Mouse (Mus musculus): ENCODE data around the gene Bscl2. TPM values are rescaled to one million over a fixed set of nuclear protein-coding genes. Genes with fewer than 3 reads are reported as not detected.

Bscl2 gene
- polyA plus RNA-seq, 1 experiment from 2014 or later: 92.5 TPM

Other genes starting within 250 kb of the Bscl2 start
- 13.3 TPM for gene Slc22a8, start 246.2 kb upstream of the Bscl2 start, polyA plus RNA-seq (2015; fragmentation: Illumina TruSeq; extraction: RNeasy Lipid Tissue Mini Kit (QIAGEN cat#74804); ENCODE audit: low read depth, low replicate concordance)
- 2.3 TPM for gene Slc22a6, start 219.4 kb upstream of the Bscl2 start, polyA plus RNA-seq (2015; fragmentation: Illumina TruSeq; extraction: RNeasy Lipid Tissue Mini Kit (QIAGEN cat#74804); ENCODE audit: low read depth, low replicate concordance)
- 78.9 TPM for gene Chrm1, start 173.7 kb upstream of the Bscl2 start, polyA plus RNA-seq (2015; fragmentation: Illumina TruSeq; extraction: RNeasy Lipid Tissue Mini Kit (QIAGEN cat#74804); ENCODE audit: low read depth, low replicate concordance)
- 155 TPM for gene Slc3a2, start 114.1 kb upstream of the Bscl2 start, polyA plus RNA-seq (2015; fragmentation: Illumina TruSeq; extraction: RNeasy Lipid Tissue Mini Kit (QIAGEN cat#74804); ENCODE audit: low read depth, low replicate concordance)
- gene Wdr74, start 101.6 kb upstream of the Bscl2 start, polyA plus RNA-seq (2015; fragmentation: Illumina TruSeq; extraction: RNeasy Lipid Tissue Mini Kit (QIAGEN cat#74804); ENCODE audit: low read depth, low replicate concordance): 52.0 TPM
- not detected for gene 1700092M07Rik, start 96.7 kb upstream of the Bscl2 start, polyA plus RNA-seq (2015; fragmentation: Illumina TruSeq; extraction: RNeasy Lipid Tissue Mini Kit (QIAGEN cat#74804); ENCODE audit: low read depth, low replicate concordance)
- 93.3 TPM for gene Stx5a, start 96.1 kb upstream of the Bscl2 start, polyA plus RNA-seq (2015; fragmentation: Illumina TruSeq; extraction: RNeasy Lipid Tissue Mini Kit (QIAGEN cat#74804); ENCODE audit: low read depth, low replicate concordance)
- 89.5 TPM for gene Nxf1, start 80.4 kb upstream of the Bscl2 start, polyA plus RNA-seq (2015; fragmentation: Illumina TruSeq; extraction: RNeasy Lipid Tissue Mini Kit (QIAGEN cat#74804); ENCODE audit: low read depth, low replicate concordance)
- 109 TPM for gene Tmem223, start 66.5 kb upstream of the Bscl2 start, polyA plus RNA-seq (2015; fragmentation: Illumina TruSeq; extraction: RNeasy Lipid Tissue Mini Kit (QIAGEN cat#74804); ENCODE audit: low read depth, low replicate concordance)
- 11.0 TPM for gene Tmem179b, start 63.0 kb upstream of the Bscl2 start, polyA plus RNA-seq (2015; fragmentation: Illumina TruSeq; extraction: RNeasy Lipid Tissue Mini Kit (QIAGEN cat#74804); ENCODE audit: low read depth, low replicate concordance)
- 12.2 TPM for gene Taf6l, start 51.0 kb upstream of the Bscl2 start, polyA plus RNA-seq (2015; fragmentation: Illumina TruSeq; extraction: RNeasy Lipid Tissue Mini Kit (QIAGEN cat#74804); ENCODE audit: low read depth, low replicate concordance)
- gene Polr2g, start 38.9 kb upstream of the Bscl2 start, polyA plus RNA-seq (2015; fragmentation: Illumina TruSeq; extraction: RNeasy Lipid Tissue Mini Kit (QIAGEN cat#74804); ENCODE audit: low read depth, low replicate concordance): 206 TPM
- 4.3 TPM for gene Zbtb3, start 34.9 kb upstream of the Bscl2 start, polyA plus RNA-seq (2015; fragmentation: Illumina TruSeq; extraction: RNeasy Lipid Tissue Mini Kit (QIAGEN cat#74804); ENCODE audit: low read depth, low replicate concordance)
- 38.9 TPM for gene Ttc9c, start 18.1 kb upstream of the Bscl2 start, polyA plus RNA-seq (2015; fragmentation: Illumina TruSeq; extraction: RNeasy Lipid Tissue Mini Kit (QIAGEN cat#74804); ENCODE audit: low read depth, low replicate concordance)
- 102 TPM for gene Hnrnpul2, start 17.5 kb upstream of the Bscl2 start, polyA plus RNA-seq (2015; fragmentation: Illumina TruSeq; extraction: RNeasy Lipid Tissue Mini Kit (QIAGEN cat#74804); ENCODE audit: low read depth, low replicate concordance)
- gene AC129217.1, start 7.7 kb upstream of the Bscl2 start, polyA plus RNA-seq (2015; fragmentation: Illumina TruSeq; extraction: RNeasy Lipid Tissue Mini Kit (QIAGEN cat#74804); ENCODE audit: low read depth, low replicate concordance): not detected
- gene Gng3, start 1.7 kb downstream of the Bscl2 start, polyA plus RNA-seq (2015; fragmentation: Illumina TruSeq; extraction: RNeasy Lipid Tissue Mini Kit (QIAGEN cat#74804); ENCODE audit: low read depth, low replicate concordance): 191 TPM
- gene Lrrn4cl, start 13.3 kb downstream of the Bscl2 start, polyA plus RNA-seq (2015; fragmentation: Illumina TruSeq; extraction: RNeasy Lipid Tissue Mini Kit (QIAGEN cat#74804); ENCODE audit: low read depth, low replicate concordance): 0.82 TPM
- 140 TPM for gene Ubxn1, start 34.0 kb downstream of the Bscl2 start, polyA plus RNA-seq (2015; fragmentation: Illumina TruSeq; extraction: RNeasy Lipid Tissue Mini Kit (QIAGEN cat#74804); ENCODE audit: low read depth, low replicate concordance)
- 52.0 TPM for gene Uqcc3, start 43.5 kb downstream of the Bscl2 start, polyA plus RNA-seq (2015; fragmentation: Illumina TruSeq; extraction: RNeasy Lipid Tissue Mini Kit (QIAGEN cat#74804); ENCODE audit: low read depth, low replicate concordance)
- gene Lbhd1, start 46.3 kb downstream of the Bscl2 start, polyA plus RNA-seq (2015; fragmentation: Illumina TruSeq; extraction: RNeasy Lipid Tissue Mini Kit (QIAGEN cat#74804); ENCODE audit: low read depth, low replicate concordance): 15.7 TPM
- not detected for gene Gm49403, start 46.5 kb downstream of the Bscl2 start, polyA plus RNA-seq (2015; fragmentation: Illumina TruSeq; extraction: RNeasy Lipid Tissue Mini Kit (QIAGEN cat#74804); ENCODE audit: low read depth, low replicate concordance)
- 47.2 TPM for gene 1810009A15Rik, start 51.4 kb downstream of the Bscl2 start, polyA plus RNA-seq (2015; fragmentation: Illumina TruSeq; extraction: RNeasy Lipid Tissue Mini Kit (QIAGEN cat#74804); ENCODE audit: low read depth, low replicate concordance)
- not detected for gene Gm49416, start 51.5 kb downstream of the Bscl2 start, polyA plus RNA-seq (2015; fragmentation: Illumina TruSeq; extraction: RNeasy Lipid Tissue Mini Kit (QIAGEN cat#74804); ENCODE audit: low read depth, low replicate concordance)
- gene Ints5, start 55.5 kb downstream of the Bscl2 start, polyA plus RNA-seq (2015; fragmentation: Illumina TruSeq; extraction: RNeasy Lipid Tissue Mini Kit (QIAGEN cat#74804); ENCODE audit: low read depth, low replicate concordance): 12.2 TPM
- 81.9 TPM for gene Ganab, start 60.6 kb downstream of the Bscl2 start, polyA plus RNA-seq (2015; fragmentation: Illumina TruSeq; extraction: RNeasy Lipid Tissue Mini Kit (QIAGEN cat#74804); ENCODE audit: low read depth, low replicate concordance)
- 219 TPM for gene B3gat3, start 82.9 kb downstream of the Bscl2 start, polyA plus RNA-seq (2015; fragmentation: Illumina TruSeq; extraction: RNeasy Lipid Tissue Mini Kit (QIAGEN cat#74804); ENCODE audit: low read depth, low replicate concordance)
- gene Rom1, start 91.9 kb downstream of the Bscl2 start, polyA plus RNA-seq (2015; fragmentation: Illumina TruSeq; extraction: RNeasy Lipid Tissue Mini Kit (QIAGEN cat#74804); ENCODE audit: low read depth, low replicate concordance): 10.4 TPM
- gene Eml3, start 92.1 kb downstream of the Bscl2 start, polyA plus RNA-seq (2015; fragmentation: Illumina TruSeq; extraction: RNeasy Lipid Tissue Mini Kit (QIAGEN cat#74804); ENCODE audit: low read depth, low replicate concordance): 10.3 TPM
- 42.2 TPM for gene Mta2, start 104.4 kb downstream of the Bscl2 start, polyA plus RNA-seq (2015; fragmentation: Illumina TruSeq; extraction: RNeasy Lipid Tissue Mini Kit (QIAGEN cat#74804); ENCODE audit: low read depth, low replicate concordance)
- gene Tut1, start 116.4 kb downstream of the Bscl2 start, polyA plus RNA-seq (2015; fragmentation: Illumina TruSeq; extraction: RNeasy Lipid Tissue Mini Kit (QIAGEN cat#74804); ENCODE audit: low read depth, low replicate concordance): 16.9 TPM
- gene Eef1g, start 129.6 kb downstream of the Bscl2 start, polyA plus RNA-seq (2015; fragmentation: Illumina TruSeq; extraction: RNeasy Lipid Tissue Mini Kit (QIAGEN cat#74804); ENCODE audit: low read depth, low replicate concordance): 367 TPM
- 5.2 TPM for gene Ahnak, start 151.8 kb downstream of the Bscl2 start, polyA plus RNA-seq (2015; fragmentation: Illumina TruSeq; extraction: RNeasy Lipid Tissue Mini Kit (QIAGEN cat#74804); ENCODE audit: low read depth, low replicate concordance)

All from brain, adult 10 weeks (tissue).